Mouse (Mus musculus): ENCODE data around the gene Dnajc6.

GRCm38 (mm10) chr4:101581156-101581555, 84.7 kb downstream of the Dnajc6 start:
- TF ChIP-seq CTCF (conservative IDR thresholded peaks at IDR 0.05; ENCODE audit: insufficient read depth, insufficient read length, low read depth, low read length) (no peak), POLR2A (IDR thresholded peaks at IDR 0.05; ENCODE audit: low read depth, low read length) (no peak)

Measured in kidney, adult 2 months (tissue).